Mouse (Mus musculus): ENCODE measurements at regions not wholly inside any gene's neighbourhood (a gene's known extent, or its start where the extent isn't known, plus 50 kb on each side); places are given as distances from the start of the nearest gene placed in this dataset.

DNA sequence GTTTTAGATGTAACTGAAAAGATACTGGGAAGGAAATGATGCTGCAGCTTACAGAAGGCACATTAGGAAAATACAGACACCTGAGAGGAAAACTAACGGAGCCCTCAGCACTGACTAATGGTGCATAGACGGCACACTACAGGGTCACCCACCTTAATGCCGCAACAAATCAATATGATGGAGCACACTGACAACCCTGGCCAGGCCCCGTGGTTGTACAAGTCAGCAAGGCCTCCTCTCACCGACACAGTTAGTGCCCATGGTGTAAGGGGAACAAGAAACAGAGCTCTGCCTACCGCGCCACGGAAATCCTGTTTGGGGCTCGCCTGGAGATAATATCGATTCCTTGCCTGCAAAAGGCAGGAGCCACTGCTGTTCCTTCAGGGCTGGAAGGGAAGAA, 273.9 kb downstream of the Prim2 start:
- H3K27ac ChIP-seq, result no peak overlapping the region
- ATAC-seq (replicated peaks), result no peak
- no peaks in the 10 kb centered on the region for H3K27me3 ChIP-seq (replicated peaks)
- 85% methylated on average over 10 of the region's 10 CpGs for WGBS
- no peak overlapping the region for H3K4me3 ChIP-seq
- no peaks in the 10 kb centered on the region for H3K36me3 ChIP-seq (replicated peaks)
- H3K4me1 ChIP-seq, result no peaks in the 10 kb centered on the region
- no peaks in the 10 kb centered on the region for H3K9me3 ChIP-seq
- H3K9ac ChIP-seq, result no peak overlapping the region
- no peak overlapping the region for H3K4me2 ChIP-seq

DNA sequence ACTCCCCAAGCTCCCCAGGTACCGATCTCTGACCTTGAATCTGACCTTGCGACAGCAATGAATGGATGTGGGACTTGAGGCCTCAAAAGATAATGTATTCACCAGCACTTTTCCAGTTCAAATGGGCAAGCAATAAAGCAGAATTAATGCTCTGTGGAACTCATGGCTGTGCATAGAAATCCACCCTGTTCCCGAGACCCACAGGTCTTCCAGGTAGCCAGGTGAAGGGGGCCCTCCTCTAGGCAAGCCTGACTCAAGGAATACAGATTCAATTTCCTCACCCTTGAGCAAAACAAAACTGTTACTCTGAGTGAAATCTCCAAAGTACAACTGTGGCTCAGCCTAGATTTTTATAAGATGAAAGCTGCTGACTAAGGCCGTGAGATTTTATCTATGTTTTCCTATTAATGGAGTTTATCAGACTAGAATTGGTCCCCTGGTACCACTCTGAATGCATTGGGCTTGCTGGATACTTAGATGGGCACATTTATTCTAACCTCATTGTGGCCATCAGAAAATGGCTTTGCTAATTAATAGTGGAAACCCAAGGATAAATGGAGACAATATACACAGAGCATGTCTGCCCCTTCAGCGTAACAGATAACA, 274.5 kb downstream of the Prim2 start:
- no peak for ATAC-seq (replicated peaks)
- Histone ChIP-seq H3K9me3 (no peaks in the 10 kb centered on the region), H3K36me3 (replicated peaks) (no peaks in the 10 kb centered on the region), H3K27ac (no peak overlapping the region), H3K4me2 (no peak overlapping the region), H3K9ac (no peak overlapping the region), H3K27me3 (replicated peaks) (no peaks in the 10 kb centered on the region), H3K4me3 (no peak overlapping the region), H3K4me1 (no peaks in the 10 kb centered on the region)
- 67% methylated on average over 5 of the region's 5 CpGs for WGBS

DNA sequence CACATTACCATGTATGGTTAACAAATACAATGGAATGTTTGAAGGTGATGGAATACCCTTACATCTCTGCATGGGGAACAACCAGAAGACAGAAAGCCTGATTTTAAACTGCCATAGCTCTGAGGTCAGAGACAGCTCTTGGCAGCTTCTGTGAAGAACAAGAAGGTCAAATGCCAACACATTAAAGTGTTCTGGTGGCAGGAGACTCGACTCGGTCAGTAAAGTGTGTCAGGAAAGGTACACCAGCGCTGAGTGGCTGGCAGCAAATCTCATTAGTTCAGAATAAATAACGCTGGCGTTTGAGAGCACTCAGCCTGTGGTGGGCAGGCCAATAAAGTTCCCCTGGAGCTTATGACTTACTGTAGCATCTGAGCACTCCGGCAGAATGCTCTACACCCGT, 298.8 kb downstream of the Prim2 start:
- H3K4me1 ChIP-seq, result no peaks in the 10 kb centered on the region
- H3K4me2 ChIP-seq, result no peak overlapping the region
- no peak overlapping the region for H3K27ac ChIP-seq
- WGBS, result 67% methylated on average over 7 of the region's 7 CpGs
- H3K9ac ChIP-seq, result no peak overlapping the region
- no peaks in the 10 kb centered on the region for H3K27me3 ChIP-seq (replicated peaks)
- H3K36me3 ChIP-seq (replicated peaks), result no peaks in the 10 kb centered on the region
- H3K4me3 ChIP-seq, result no peak overlapping the region
- ATAC-seq (replicated peaks), result no peak
- H3K9me3 ChIP-seq, result no peaks in the 10 kb centered on the region

DNA sequence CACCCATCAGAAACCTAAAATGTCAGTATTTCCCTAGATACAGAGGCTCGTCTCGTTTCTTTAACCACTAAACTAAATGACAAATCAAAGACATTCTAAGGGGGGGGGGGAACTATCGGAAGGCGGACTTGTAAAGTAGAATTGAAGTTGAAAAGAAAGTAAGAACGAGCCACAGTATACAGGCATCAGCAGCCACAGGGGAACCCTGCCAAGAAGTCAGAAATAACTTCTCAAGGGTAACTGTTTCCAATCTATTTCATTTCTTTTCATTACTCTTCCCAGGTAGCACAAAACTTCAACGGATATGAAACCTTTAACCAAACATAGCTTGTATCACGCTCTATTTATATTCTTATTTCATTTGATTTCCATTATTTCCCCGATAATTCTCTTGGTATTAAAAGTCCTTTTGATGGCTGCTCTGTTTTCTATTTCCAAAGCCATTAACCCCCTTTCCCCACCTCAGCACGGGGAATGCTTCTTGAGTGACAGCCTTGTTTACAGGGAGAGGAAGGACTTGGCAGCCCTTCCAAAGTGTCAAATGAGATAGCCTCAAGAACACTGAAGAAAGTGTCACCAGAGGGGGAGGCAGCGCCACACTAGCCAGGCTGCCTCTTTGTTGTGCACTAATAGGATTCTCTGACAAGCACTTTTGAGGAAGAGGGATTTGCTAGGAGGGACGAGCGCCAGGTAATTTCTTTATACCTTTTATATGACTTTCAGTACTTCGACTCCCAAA, 306.7 kb downstream of the Prim2 start:
- ATAC-seq (replicated peaks), result peak; percentile 87
- peak overlapping the region; percentile 18; the same call in 1 of the 2 replicates for H3K4me2 ChIP-seq
- H3K27me3 ChIP-seq (replicated peaks), result no peaks in the 10 kb centered on the region

DNA sequence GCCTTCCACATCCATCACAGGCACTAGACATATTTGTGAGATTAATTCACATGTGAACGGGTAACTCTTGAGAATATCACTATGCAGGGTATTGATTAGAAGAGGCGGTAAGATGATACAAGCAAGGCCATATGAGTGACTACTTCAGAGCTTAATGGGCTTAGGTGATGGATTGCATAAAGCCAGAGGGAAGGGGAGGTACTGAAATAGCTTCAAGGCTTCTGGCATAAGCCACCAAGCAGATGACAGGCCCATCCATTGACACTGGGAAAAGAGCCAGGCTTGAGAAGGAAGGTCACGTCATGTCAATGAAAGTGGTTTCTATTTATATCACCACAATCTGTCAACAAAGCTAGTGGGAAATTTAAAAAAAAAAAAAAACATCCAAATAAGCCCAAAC, 335.5 kb downstream of the Prim2 start:
- Histone ChIP-seq H3K9me3 (no peaks in the 10 kb centered on the region), H3K27ac (no peak overlapping the region), H3K4me3 (no peak overlapping the region), H3K4me2 (no peak overlapping the region), H3K9ac (no peak overlapping the region), H3K36me3 (replicated peaks) (no peaks in the 10 kb centered on the region), H3K27me3 (replicated peaks) (no peaks in the 10 kb centered on the region), H3K4me1 (no peaks in the 10 kb centered on the region)
- no peak for ATAC-seq (replicated peaks)
- 86% methylated on average over 3 of the region's 3 CpGs for WGBS

More for the DNA sequence above, 306.7 kb downstream of the Prim2 start:
- no peak overlapping the region for H3K27ac ChIP-seq
- no peaks in the 10 kb centered on the region for H3K36me3 ChIP-seq (replicated peaks)
- H3K4me1 ChIP-seq, result peaks cover 10% of the 10 kb centered on the region; the same call in 1 of the 2 replicates
- H3K9ac ChIP-seq, result no peak overlapping the region
- H3K9me3 ChIP-seq, result no peaks in the 10 kb centered on the region
- H3K4me3 ChIP-seq, result no peak overlapping the region
- WGBS, result 21% methylated on average over 13 of the region's 13 CpGs

All from midbrain, embryonic 15.5 days (tissue).